Comparison of ENCODE assay signal across 14 mouse cellular contexts in genomic region chr11:29612007-29612406, GRCm38 (mm10).
"Had no signal": no experiment of that assay in that cellular context is flagged by ENCODE, and none has a peak within 500 bp of the region (broad histone marks: within the 10 kb centered on the region; RNA-seq: fewer than 3 reads in every experiment).

No protein-coding gene starts in this region.

- DNase-seq: left cerebral cortex, postnatal 4 days; lung, embryonic 14.5 days; lung, postnatal 10 days; lung, postnatal 4 days; thymus, postnatal 25 days had no signal

- H3K27me3 ChIP-seq: limb, embryonic 13.5 days; midbrain, embryonic 15.5 days; neural tube, embryonic 12.5 days had no signal

- H3K4me2 ChIP-seq: limb, embryonic 13.5 days; liver, embryonic 11.5 days; lung, embryonic 14.5 days; midbrain, embryonic 15.5 days; neural tube, embryonic 12.5 days had no signal

- H3K9ac ChIP-seq: limb, embryonic 13.5 days; lung, embryonic 14.5 days; midbrain, embryonic 15.5 days; neural tube, embryonic 12.5 days had no signal

- H3K4me3 ChIP-seq: limb, embryonic 13.5 days; midbrain, embryonic 10.5 days; midbrain, embryonic 15.5 days; neural tube, embryonic 12.5 days had no signal

- H3K36me3 ChIP-seq: limb, embryonic 13.5 days; midbrain, embryonic 10.5 days; midbrain, embryonic 15.5 days; neural tube, embryonic 12.5 days had no signal

- H3K4me1 ChIP-seq: midbrain, embryonic 10.5 days; midbrain, embryonic 15.5 days; neural tube, embryonic 12.5 days had no signal

- H3K9me3 ChIP-seq: limb, embryonic 13.5 days; midbrain, embryonic 10.5 days; midbrain, embryonic 15.5 days; neural tube, embryonic 12.5 days had no signal

- H3K27ac ChIP-seq: limb, embryonic 13.5 days; midbrain, embryonic 10.5 days; midbrain, embryonic 15.5 days; neural tube, embryonic 12.5 days; stomach, postnatal 0 days had no signal

- ATAC-seq: hindbrain, embryonic 16.5 days; inflammation-experienced regulatory T-cells, adult 6 months; intestine, postnatal 0 days; midbrain, embryonic 15.5 days had no signal
